In the genomic region with DNA sequence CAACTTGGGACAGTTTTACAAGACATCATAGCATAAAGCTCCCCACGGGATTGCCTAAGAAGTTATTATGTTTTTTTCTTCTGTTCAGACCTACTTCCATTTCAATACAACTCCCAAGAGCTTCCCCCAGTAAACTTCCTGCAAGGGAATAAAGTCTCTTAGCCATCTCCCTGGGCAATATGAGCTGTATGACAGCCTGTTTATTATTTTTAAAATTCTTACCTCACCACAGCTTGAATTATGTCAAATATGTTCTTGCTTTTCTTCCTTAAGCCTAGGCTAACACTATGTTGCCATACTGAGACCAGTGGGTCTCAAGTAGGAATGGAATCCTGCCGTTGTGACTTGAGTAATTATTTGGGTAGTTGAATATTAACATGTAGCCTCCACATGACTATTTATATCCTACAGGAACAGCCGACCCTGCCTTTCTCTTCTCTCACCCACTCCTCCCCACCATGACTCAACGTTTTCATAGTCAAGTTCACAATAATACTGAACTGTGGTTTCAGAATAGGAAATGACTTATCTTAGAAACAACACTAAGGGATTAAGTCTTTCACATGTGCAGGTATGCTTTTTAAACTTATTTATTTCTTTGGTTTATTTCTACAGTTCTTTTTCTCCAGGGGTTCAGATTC, we compare ENCODE assay signal across 18 mouse cellular contexts. TPM values are rescaled to one million over a fixed set of nuclear protein-coding genes. Genes with fewer than 3 reads are reported as not detected.
A peak's percentile ranks its signal among the peaks of the same experiment; 100 is the strongest.
DNase-seq lines count a peak whose midpoint lies in the region; ATAC-seq and TF ChIP-seq lines count a peak whose summit lies in the region.
"Had no signal": no experiment of that assay in that cellular context is flagged by ENCODE, and none has a peak within 500 bp of the region (broad histone marks: within the 10 kb centered on the region; RNA-seq: fewer than 3 reads in every experiment).

No protein-coding gene starts in this region.

- H3K4me1 ChIP-seq in lung, embryonic 15.5 days, result peaks cover 42% of the 10 kb centered on the region
- no peaks in the 10 kb centered on the region for H3K4me1 ChIP-seq in stomach, embryonic 15.5 days
- no peaks in the 10 kb centered on the region for H3K4me1 ChIP-seq in hindbrain, postnatal 0 days (ENCODE audit: insufficient read depth, low read length)
- H3K4me1 ChIP-seq: forebrain, embryonic 15.5 days; midbrain, embryonic 13.5 days had no signal

- ATAC-seq in lung, embryonic 15.5 days (ENCODE audit: borderline replicate concordance, extremely low read depth, low FRiP score, low TSS enrichment), result no peak
- ATAC-seq in hematopoietic stem cell, adult 5-6 weeks (replicated peaks in 1 of 2; ENCODE audit: insufficient read depth in 1 of 2, low FRiP score in 2 of 2, low TSS enrichment in 1 of 2, low read depth in 1 of 2, poor library complexity in 2 of 2, severe bottlenecking in 2 of 2), result peak; percentile 60 to 68
- ATAC-seq in stomach, embryonic 15.5 days (ENCODE audit: insufficient read depth, low FRiP score, low read depth), result peak; percentile 84; the same call in 1 of the 2 replicates
- no peak for ATAC-seq in hindbrain, postnatal 0 days
- no peak for ATAC-seq in erythroid progenitor cell, adult 5-6 weeks (replicated peaks; ENCODE audit: low FRiP score, poor library complexity, severe bottlenecking)
- ATAC-seq: forebrain, embryonic 15.5 days; midbrain, embryonic 13.5 days had no signal

- no peaks in the 10 kb centered on the region for H3K9me3 ChIP-seq in lung, embryonic 15.5 days
- no peaks in the 10 kb centered on the region for H3K9me3 ChIP-seq in stomach, embryonic 15.5 days
- H3K9me3 ChIP-seq in hindbrain, postnatal 0 days (ENCODE audit: low read length), result no peaks in the 10 kb centered on the region
- H3K9me3 ChIP-seq: embryonic facial prominence, embryonic 13.5 days; forebrain, embryonic 15.5 days; midbrain, embryonic 13.5 days had no signal

- H3K27ac ChIP-seq in lung, embryonic 15.5 days, result 0 out of 2 replicates have a peak overlapping the region, but pooled peaks have one; percentile 15
- peak overlapping the region; percentile 63 for H3K27ac ChIP-seq in stomach, embryonic 15.5 days
- no peak overlapping the region for H3K27ac ChIP-seq in hindbrain, postnatal 0 days
- H3K27ac ChIP-seq: embryonic facial prominence, embryonic 13.5 days; forebrain, embryonic 15.5 days; layer of hippocampus, adult 2 months; liver, embryonic 14.5 days; midbrain, embryonic 13.5 days had no signal

- no peaks in the 10 kb centered on the region for H3K27me3 ChIP-seq in lung, embryonic 15.5 days
- no peaks in the 10 kb centered on the region for H3K27me3 ChIP-seq in stomach, embryonic 15.5 days (replicated peaks)
- no peaks in the 10 kb centered on the region for H3K27me3 ChIP-seq in hindbrain, postnatal 0 days (ENCODE audit: insufficient read depth, low read length)
- H3K27me3 ChIP-seq: embryonic facial prominence, embryonic 13.5 days; forebrain, embryonic 15.5 days; midbrain, embryonic 13.5 days had no signal

- H3K9ac ChIP-seq in lung, embryonic 15.5 days, result no peak overlapping the region
- H3K9ac ChIP-seq in stomach, embryonic 15.5 days, result no peak overlapping the region
- no peak overlapping the region for H3K9ac ChIP-seq in hindbrain, postnatal 0 days (replicated peaks; ENCODE audit: low read length)
- H3K9ac ChIP-seq: embryonic facial prominence, embryonic 13.5 days; forebrain, embryonic 15.5 days; liver, embryonic 14.5 days; midbrain, embryonic 13.5 days had no signal

- no peak for TF ChIP-seq CTCF in hindbrain, postnatal 0 days (IDR thresholded peaks at IDR 0.05; ENCODE audit: low read depth)

- H3K36me3 ChIP-seq in lung, embryonic 15.5 days, result no peaks in the 10 kb centered on the region
- H3K36me3 ChIP-seq in stomach, embryonic 15.5 days, result no peaks in the 10 kb centered on the region
- no peaks in the 10 kb centered on the region for H3K36me3 ChIP-seq in hindbrain, postnatal 0 days (ENCODE audit: insufficient read depth, low read length)
- H3K36me3 ChIP-seq: embryonic facial prominence, embryonic 13.5 days; forebrain, embryonic 15.5 days; midbrain, embryonic 13.5 days had no signal

- WGBS in lung, embryonic 15.5 days, result 31% methylated on average over 4 of the region's 4 CpGs
- 29% methylated on average over 4 of the region's 4 CpGs for WGBS in stomach, embryonic 15.5 days
- WGBS in hindbrain, postnatal 0 days, result 75% methylated on average over 4 of the region's 4 CpGs

- no peak for DNase-seq in lung, postnatal 14 days
- peak; percentile 10 for DNase-seq in Muller cell, postnatal 12 days (ENCODE audit: inconsistent ontology term)
- no peak for DNase-seq in layer of hippocampus, postnatal 25 days (ENCODE audit: extremely low spot score in 1 of 2, low spot score in 1 of 2)
- DNase-seq in hindbrain, postnatal 0 days (ENCODE audit: low spot score), result no peak
- DNase-seq: cerebellum, postnatal 10 days; gastrocnemius, postnatal 36 days; kidney, adult 11 months had no signal

- H3K4me3 ChIP-seq in lung, embryonic 15.5 days, result no peak overlapping the region
- H3K4me3 ChIP-seq in stomach, embryonic 15.5 days (replicated peaks), result no peak overlapping the region
- H3K4me3 ChIP-seq in hindbrain, postnatal 0 days (ENCODE audit: low read length), result no peak overlapping the region
- H3K4me3 ChIP-seq: embryonic facial prominence, embryonic 13.5 days; forebrain, embryonic 15.5 days; layer of hippocampus, adult 2 months; midbrain, embryonic 13.5 days had no signal

- no peak overlapping the region for H3K4me2 ChIP-seq in lung, embryonic 15.5 days
- no peak overlapping the region for H3K4me2 ChIP-seq in stomach, embryonic 15.5 days
- H3K4me2 ChIP-seq in hindbrain, postnatal 0 days (ENCODE audit: low read depth, low read length), result no peak overlapping the region
- H3K4me2 ChIP-seq: embryonic facial prominence, embryonic 13.5 days; forebrain, embryonic 15.5 days; midbrain, embryonic 13.5 days had no signal

RNA-seq across cellular contexts. Expression of a gene that starts 21.5 kb away (rescaled TPM):
- polyA plus RNA-seq in lung, embryonic 15.5 days (2015; fragmentation: Nextera tagmentation; extraction: Ambion mirVana), result 0.40 and 0.62 TPM in 2 replicates
- total RNA-seq in hematopoietic stem cell, adult 5-6 weeks (2017), result 1.5 TPM in 1 of 2 replicates, not detected in the other
- polyA plus RNA-seq in stomach, embryonic 15.5 days (2015; fragmentation: Nextera tagmentation; extraction: Ambion mirVana), result 40.1 and 57.2 TPM in 2 replicates
- under 1 TPM; 0.52 to 0.85 TPM for total RNA-seq in layer of hippocampus, postnatal 25 days (2021)
- not detected in 2 replicates for total RNA-seq in hindbrain, postnatal 0 days (2014; rRNA removed)
- not detected in 2 replicates for polyA plus RNA-seq in hindbrain, postnatal 0 days (2015; fragmentation: Nextera tagmentation; extraction: Ambion mirVana)
- not detected in 2 replicates for total RNA-seq in erythroid progenitor cell, adult 5-6 weeks (2015; ENCODE audit: low replicate concordance)
- total RNA-seq in erythroid progenitor cell, adult 5-6 weeks (2017; ENCODE audit: low replicate concordance), result not detected in 2 replicates
- total RNA-seq: gastrocnemius, postnatal 36 days; heart, postnatal 25 days had no signal
- polyA plus RNA-seq: midbrain, embryonic 13.5 days had no signal

RNA-seq across cellular contexts. Expression of a gene that starts 23.1 kb away (rescaled TPM):
- polyA plus RNA-seq in lung, embryonic 15.5 days (2015; fragmentation: Nextera tagmentation; extraction: Ambion mirVana), result 0.47 TPM in 1 of 2 replicates, not detected in the other
- 0.44 TPM in 1 of 2 replicates, not detected in the other for total RNA-seq in hematopoietic stem cell, adult 5-6 weeks (2017)
- polyA plus RNA-seq in stomach, embryonic 15.5 days (2015; fragmentation: Nextera tagmentation; extraction: Ambion mirVana), result not detected in 2 replicates
- total RNA-seq in layer of hippocampus, postnatal 25 days (2021), result 1 to 10 TPM; 1.2 TPM
- total RNA-seq in hindbrain, postnatal 0 days (2014; rRNA removed), result not detected in 2 replicates
- 0.76 and 1.3 TPM in 2 replicates for polyA plus RNA-seq in hindbrain, postnatal 0 days (2015; fragmentation: Nextera tagmentation; extraction: Ambion mirVana)
- total RNA-seq in erythroid progenitor cell, adult 5-6 weeks (2015; ENCODE audit: low replicate concordance), result not detected in 2 replicates
- 0.51 TPM in 1 of 2 replicates, not detected in the other for total RNA-seq in erythroid progenitor cell, adult 5-6 weeks (2017; ENCODE audit: low replicate concordance)
- total RNA-seq: gastrocnemius, postnatal 36 days; heart, postnatal 25 days had no signal
- polyA plus RNA-seq: embryonic facial prominence, embryonic 13.5 days; forebrain, embryonic 15.5 days; midbrain, embryonic 13.5 days; neural tube, embryonic 11.5 days had no signal

RNA-seq across cellular contexts. Expression of a gene that starts 24.9 kb away (rescaled TPM):
- polyA plus RNA-seq in lung, embryonic 15.5 days (2015; fragmentation: Nextera tagmentation; extraction: Ambion mirVana), result 918 and 931 TPM in 2 replicates
- not detected in 2 replicates for total RNA-seq in hematopoietic stem cell, adult 5-6 weeks (2017)
- 150 and 225 TPM in 2 replicates for polyA plus RNA-seq in stomach, embryonic 15.5 days (2015; fragmentation: Nextera tagmentation; extraction: Ambion mirVana)
- 10 to 100 TPM; 18.6 to 25.4 TPM for total RNA-seq in layer of hippocampus, postnatal 25 days (2021)
- 23.6 and 34.6 TPM in 2 replicates for total RNA-seq in hindbrain, postnatal 0 days (2014; rRNA removed)
- polyA plus RNA-seq in hindbrain, postnatal 0 days (2015; fragmentation: Nextera tagmentation; extraction: Ambion mirVana), result 74.4 and 81.8 TPM in 2 replicates
- total RNA-seq in erythroid progenitor cell, adult 5-6 weeks (2015; ENCODE audit: low replicate concordance), result not detected in 2 replicates
- 1.4 TPM in 1 of 2 replicates, not detected in the other for total RNA-seq in erythroid progenitor cell, adult 5-6 weeks (2017; ENCODE audit: low replicate concordance)

RNA-seq across cellular contexts. Expression of a gene that starts 41.2 kb away (rescaled TPM):
- polyA plus RNA-seq in lung, embryonic 15.5 days (2015; fragmentation: Nextera tagmentation; extraction: Ambion mirVana), result 69.8 and 82.9 TPM in 2 replicates
- 665 and 866 TPM in 2 replicates for total RNA-seq in hematopoietic stem cell, adult 5-6 weeks (2017)
- 56.1 and 70.2 TPM in 2 replicates for polyA plus RNA-seq in stomach, embryonic 15.5 days (2015; fragmentation: Nextera tagmentation; extraction: Ambion mirVana)
- total RNA-seq in layer of hippocampus, postnatal 25 days (2021), result 10 to 100 TPM in 1 of 2 experiments, 1 to 10 TPM in 1; 8.8 to 11.3 TPM
- 7.2 and 12.8 TPM in 2 replicates for total RNA-seq in hindbrain, postnatal 0 days (2014; rRNA removed)
- 17.3 and 18.8 TPM in 2 replicates for polyA plus RNA-seq in hindbrain, postnatal 0 days (2015; fragmentation: Nextera tagmentation; extraction: Ambion mirVana)
- 616 and 634 TPM in 2 replicates for total RNA-seq in erythroid progenitor cell, adult 5-6 weeks (2015; ENCODE audit: low replicate concordance)
- 160 and 179 TPM in 2 replicates for total RNA-seq in erythroid progenitor cell, adult 5-6 weeks (2017; ENCODE audit: low replicate concordance)

RNA-seq across cellular contexts. Expression of a gene that starts 43.0 kb away (rescaled TPM):
- 6.6 and 7.1 TPM in 2 replicates for polyA plus RNA-seq in lung, embryonic 15.5 days (2015; fragmentation: Nextera tagmentation; extraction: Ambion mirVana)
- total RNA-seq in hematopoietic stem cell, adult 5-6 weeks (2017), result 28.5 and 34.5 TPM in 2 replicates
- polyA plus RNA-seq in stomach, embryonic 15.5 days (2015; fragmentation: Nextera tagmentation; extraction: Ambion mirVana), result 5.5 and 7.7 TPM in 2 replicates
- not detected for total RNA-seq in layer of hippocampus, postnatal 25 days (2021)
- 0.37 and 0.43 TPM in 2 replicates for total RNA-seq in hindbrain, postnatal 0 days (2014; rRNA removed)
- 0.25 and 0.34 TPM in 2 replicates for polyA plus RNA-seq in hindbrain, postnatal 0 days (2015; fragmentation: Nextera tagmentation; extraction: Ambion mirVana)
- total RNA-seq in erythroid progenitor cell, adult 5-6 weeks (2015; ENCODE audit: low replicate concordance), result 89.7 and 101 TPM in 2 replicates
- total RNA-seq in erythroid progenitor cell, adult 5-6 weeks (2017; ENCODE audit: low replicate concordance), result 123 and 147 TPM in 2 replicates
- total RNA-seq: layer of hippocampus, adult 2 months had no signal

Comparison
In these comparisons a context has a peak if more than half of its experiments do, and no peak if none do; other contexts are left out.
1. ATAC-seq: peak in hematopoietic stem cell, adult 5-6 weeks (2 of 2) and stomach, embryonic 15.5 days (single experiment); none in lung, embryonic 15.5 days (single experiment), hindbrain, postnatal 0 days (single experiment) and erythroid progenitor cell, adult 5-6 weeks (single experiment).
2. RNA of a gene that starts 24.9 kb away (total RNA-seq): 23.6 to 34.6 TPM in hindbrain, postnatal 0 days and 18.6 to 25.4 TPM in layer of hippocampus, postnatal 25 days; not detected in hematopoietic stem cell, adult 5-6 weeks and 1.4 TPM in erythroid progenitor cell, adult 5-6 weeks; every median in the first group is over 4 times any median in the second.